Mouse (Mus musculus): ENCODE results near the gene Gnb2. TPM values are rescaled to one million over a fixed set of nuclear protein-coding genes. Genes with fewer than 3 reads are reported as not detected.

The Gnb2 gene
- polyA plus RNA-seq, 1 experiment from 2014 or later = 125 TPM

DNA sequence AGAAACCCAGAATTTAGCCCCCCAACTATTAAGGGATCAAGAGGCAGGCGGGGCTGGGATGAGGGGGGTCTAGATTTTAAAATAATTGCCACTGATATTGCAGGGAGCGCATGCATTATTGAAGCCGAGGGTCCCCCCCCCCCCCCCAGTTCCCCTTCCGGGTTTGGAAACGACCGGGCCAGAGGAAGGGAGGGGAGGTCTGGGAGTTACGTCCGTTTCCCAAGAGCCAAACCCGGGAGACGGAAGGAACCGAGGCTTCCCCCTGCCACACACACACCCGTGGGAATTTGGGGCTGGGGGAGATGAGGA, 548 bp downstream of the Gnb2 start:
- Histone ChIP-seq H3K9me3 (replicated peaks; ENCODE audit: control insufficient read depth, low read length) (no peaks in the 10 kb centered on the region), H3K36me3 (ENCODE audit: control insufficient read depth, insufficient read depth) (peaks cover 24% of the 10 kb centered on the region), H3K27ac (ENCODE audit: low read length) (peak overlapping the region; percentile 89), H3K4me2 (ENCODE audit: low read depth, low read length) (peak overlapping the region; percentile 93), H3K9ac (ENCODE audit: low read depth, low read length) (peak overlapping the region; percentile 92), H3K27me3 (ENCODE audit: control insufficient read depth, insufficient read depth, low read depth, low read length) (no peaks in the 10 kb centered on the region), H3K4me3 (ENCODE audit: low read depth, low read length) (peak overlapping the region; percentile 71), H3K4me1 (ENCODE audit: control insufficient read depth, low read depth, low read length) (peaks cover 27% of the 10 kb centered on the region)
- peak; percentile 20 for ATAC-seq (ENCODE audit: low read depth)
- WGBS (ENCODE audit: insufficient replicate concordance) = under 1% methylated on average over 12 of the region's 12 CpGs

DNA sequence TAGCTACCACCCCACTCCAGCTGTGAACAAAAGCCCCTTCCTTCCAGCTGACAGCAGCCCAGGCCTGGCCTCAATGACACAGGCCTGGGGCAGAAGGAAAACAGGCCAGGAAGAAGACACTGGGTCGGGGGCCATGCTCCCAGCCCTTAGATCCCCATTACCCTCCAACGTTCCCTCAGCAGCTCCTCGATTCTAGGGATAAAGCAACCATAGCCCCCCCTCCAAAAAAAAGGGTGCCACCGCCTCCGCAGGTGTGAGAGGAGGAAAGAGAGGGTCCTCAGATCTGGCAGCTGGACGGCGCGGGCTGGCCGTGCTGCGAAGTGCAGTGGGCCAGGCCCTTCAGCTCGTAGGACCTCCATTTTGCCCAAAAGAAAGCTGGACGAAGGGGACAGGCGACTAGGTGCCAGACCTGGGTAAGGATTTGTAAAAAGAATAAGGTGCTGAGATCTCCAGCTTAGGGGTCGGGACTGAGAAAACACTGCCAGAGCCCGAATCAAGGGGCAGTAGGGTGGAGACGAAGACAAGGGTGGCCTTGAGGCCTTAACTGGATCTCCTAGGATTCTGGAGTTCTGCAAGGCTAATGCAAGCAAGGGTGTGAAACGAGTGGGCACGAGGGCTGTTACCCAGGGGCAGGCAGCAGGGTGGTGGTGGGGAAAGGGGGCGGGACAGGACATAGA, 1.0 kb downstream of the Gnb2 start:
- H3K27ac ChIP-seq (ENCODE audit: low read length) = peak overlapping the region; percentile 89
- H3K4me1 ChIP-seq (ENCODE audit: control insufficient read depth, low read depth, low read length) = peaks cover 27% of the 10 kb centered on the region
- peak overlapping the region; percentile 93 for H3K4me2 ChIP-seq (ENCODE audit: low read depth, low read length)
- H3K9me3 ChIP-seq (replicated peaks; ENCODE audit: control insufficient read depth, low read length) = no peaks in the 10 kb centered on the region
- peaks cover 29% of the 10 kb centered on the region for H3K36me3 ChIP-seq (ENCODE audit: control insufficient read depth, insufficient read depth)
- H3K9ac ChIP-seq (ENCODE audit: low read depth, low read length) = peak overlapping the region; percentile 92
- ATAC-seq (ENCODE audit: low read depth) = no peak
- H3K4me3 ChIP-seq (ENCODE audit: low read depth, low read length) = peak overlapping the region; percentile 71
- H3K27me3 ChIP-seq (ENCODE audit: control insufficient read depth, insufficient read depth, low read depth, low read length) = no peaks in the 10 kb centered on the region
- WGBS (ENCODE audit: insufficient replicate concordance) = under 1% methylated on average over 19 of the region's 19 CpGs

GRCm38 (mm10) chr5:137531414-137532130, 1.7 kb downstream of the Gnb2 start:
- no peaks in the 10 kb centered on the region for H3K27me3 ChIP-seq (ENCODE audit: control insufficient read depth, insufficient read depth, low read depth, low read length)
- H3K4me3 ChIP-seq (ENCODE audit: low read depth, low read length) = peak overlapping the region; percentile 71
- peaks cover 28% of the 10 kb centered on the region for H3K4me1 ChIP-seq (ENCODE audit: control insufficient read depth, low read depth, low read length)
- peak; percentile 9; the same call in 1 of the 2 replicates for ATAC-seq (ENCODE audit: low read depth)
- peaks cover 31% of the 10 kb centered on the region for H3K36me3 ChIP-seq (ENCODE audit: control insufficient read depth, insufficient read depth)
- H3K27ac ChIP-seq (ENCODE audit: low read length) = peak overlapping the region; percentile 89
- no peaks in the 10 kb centered on the region for H3K9me3 ChIP-seq (replicated peaks; ENCODE audit: control insufficient read depth, low read length)
- peak overlapping the region; percentile 93 for H3K4me2 ChIP-seq (ENCODE audit: low read depth, low read length)
- peak overlapping the region; percentile 92 for H3K9ac ChIP-seq (ENCODE audit: low read depth, low read length)
- WGBS (ENCODE audit: insufficient replicate concordance) = under 1% methylated on average over 50 of the region's 51 CpGs

DNA sequence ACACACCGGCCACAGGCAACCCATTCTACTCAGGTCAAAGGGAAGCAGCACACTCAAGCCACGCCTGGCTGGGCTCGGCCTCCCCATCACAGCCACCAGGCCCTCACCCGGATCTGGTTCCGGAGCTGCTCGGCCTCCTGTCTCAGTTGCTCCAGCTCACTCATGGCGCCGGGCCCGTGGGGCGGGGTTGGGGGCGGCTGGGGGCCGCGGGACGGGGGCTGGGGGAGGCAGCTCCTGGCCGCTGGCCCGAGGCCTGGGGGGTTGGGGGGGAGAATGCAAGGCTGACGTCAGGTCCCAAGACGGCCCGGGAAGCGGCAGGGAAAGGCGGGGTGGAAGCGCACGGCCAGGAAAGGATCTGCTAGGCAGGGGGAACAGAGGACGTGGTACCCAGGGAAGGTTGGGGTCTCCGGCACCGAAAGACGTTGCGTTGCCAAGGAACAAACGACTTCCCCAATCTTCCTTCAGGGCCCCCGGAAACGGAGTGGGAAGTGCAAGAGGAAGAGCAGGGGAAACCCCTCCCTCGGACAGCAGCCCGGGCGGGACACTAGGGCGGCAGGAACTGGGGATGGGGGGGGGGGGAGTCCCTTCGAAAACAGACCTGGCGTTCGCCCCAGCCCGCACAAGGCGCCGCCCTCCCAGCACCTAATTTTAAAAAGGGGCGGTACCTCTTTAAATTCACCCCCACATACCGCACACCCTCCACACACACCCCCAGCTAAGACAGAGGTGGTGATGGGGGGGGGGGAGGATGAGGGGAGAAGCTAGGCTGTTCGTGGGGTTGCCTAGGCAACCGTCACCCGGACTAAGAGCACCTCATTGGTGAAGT, 2.5 kb downstream of the Gnb2 start:
- Histone ChIP-seq H3K27me3 (ENCODE audit: control insufficient read depth, insufficient read depth, low read depth, low read length) (no peaks in the 10 kb centered on the region), H3K9me3 (replicated peaks; ENCODE audit: control insufficient read depth, low read length) (no peaks in the 10 kb centered on the region), H3K4me2 (ENCODE audit: low read depth, low read length) (peak overlapping the region; percentile 93), H3K27ac (ENCODE audit: low read length) (peak overlapping the region; percentile 89), H3K4me3 (ENCODE audit: low read depth, low read length) (peak overlapping the region; percentile 71), H3K36me3 (ENCODE audit: control insufficient read depth, insufficient read depth) (peaks cover 31% of the 10 kb centered on the region), H3K9ac (ENCODE audit: low read depth, low read length) (peak overlapping the region; percentile 92), H3K4me1 (ENCODE audit: control insufficient read depth, low read depth, low read length) (peaks cover 35% of the 10 kb centered on the region)
- WGBS (ENCODE audit: insufficient replicate concordance) = 6% methylated on average over 46 of the region's 46 CpGs
- peak; percentile 4 for ATAC-seq (ENCODE audit: low read depth)

DNA sequence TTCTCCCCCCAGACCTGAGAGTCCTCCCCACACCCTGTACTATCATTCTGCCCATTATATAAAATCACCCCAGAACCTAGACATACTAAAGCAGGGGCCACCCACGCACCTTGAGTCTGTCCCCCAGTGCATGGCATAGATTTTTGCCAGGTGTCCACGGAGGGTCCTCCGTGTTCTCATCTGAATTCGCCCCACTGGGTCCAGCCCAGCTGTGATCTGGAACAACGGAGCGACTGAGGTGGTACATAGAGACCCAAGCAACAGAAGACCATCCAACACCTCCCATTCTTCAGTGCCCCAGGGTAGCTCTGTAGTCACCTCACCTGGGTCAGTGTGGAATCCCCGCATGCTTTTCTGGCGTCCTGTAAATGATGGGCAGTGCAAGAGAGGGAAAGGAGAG, 3.2 kb downstream of the Gnb2 start:
- peaks cover 35% of the 10 kb centered on the region for H3K4me1 ChIP-seq (ENCODE audit: control insufficient read depth, low read depth, low read length)
- H3K9me3 ChIP-seq (replicated peaks; ENCODE audit: control insufficient read depth, low read length) = no peaks in the 10 kb centered on the region
- peak overlapping the region; percentile 92; the same call in 1 of the 2 replicates for H3K9ac ChIP-seq (ENCODE audit: low read depth, low read length)
- ATAC-seq (ENCODE audit: low read depth) = no peak
- no peak overlapping the region; the same call in 1 of the 2 replicates for H3K27ac ChIP-seq (ENCODE audit: low read length)
- no peaks in the 10 kb centered on the region for H3K27me3 ChIP-seq (ENCODE audit: control insufficient read depth, insufficient read depth, low read depth, low read length)
- peaks cover 36% of the 10 kb centered on the region for H3K36me3 ChIP-seq (ENCODE audit: control insufficient read depth, insufficient read depth)
- peak overlapping the region; percentile 93 for H3K4me2 ChIP-seq (ENCODE audit: low read depth, low read length)
- whole genome bisulfite sequencing (ENCODE audit: insufficient replicate concordance) = 83% methylated on average over 8 of the region's 8 CpGs
- H3K4me3 ChIP-seq (ENCODE audit: low read depth, low read length) = peak overlapping the region; percentile 71

GRCm38 (mm10) chr5:137529221-137529995, 3.9 kb downstream of the Gnb2 start:
- Histone ChIP-seq H3K4me3 (ENCODE audit: low read depth, low read length) (no peak overlapping the region), H3K4me2 (ENCODE audit: low read depth, low read length) (no peak overlapping the region), H3K9me3 (replicated peaks; ENCODE audit: control insufficient read depth, low read length) (no peaks in the 10 kb centered on the region), H3K4me1 (ENCODE audit: control insufficient read depth, low read depth, low read length) (peaks cover 35% of the 10 kb centered on the region), H3K9ac (ENCODE audit: low read depth, low read length) (no peak overlapping the region), H3K27ac (ENCODE audit: low read length) (no peak overlapping the region), H3K27me3 (ENCODE audit: control insufficient read depth, insufficient read depth, low read depth, low read length) (no peaks in the 10 kb centered on the region), H3K36me3 (ENCODE audit: control insufficient read depth, insufficient read depth) (peaks cover 39% of the 10 kb centered on the region)
- ATAC-seq (ENCODE audit: low read depth) = no peak
- 78% methylated on average over 15 of the region's 15 CpGs for WGBS (ENCODE audit: insufficient replicate concordance)

DNA sequence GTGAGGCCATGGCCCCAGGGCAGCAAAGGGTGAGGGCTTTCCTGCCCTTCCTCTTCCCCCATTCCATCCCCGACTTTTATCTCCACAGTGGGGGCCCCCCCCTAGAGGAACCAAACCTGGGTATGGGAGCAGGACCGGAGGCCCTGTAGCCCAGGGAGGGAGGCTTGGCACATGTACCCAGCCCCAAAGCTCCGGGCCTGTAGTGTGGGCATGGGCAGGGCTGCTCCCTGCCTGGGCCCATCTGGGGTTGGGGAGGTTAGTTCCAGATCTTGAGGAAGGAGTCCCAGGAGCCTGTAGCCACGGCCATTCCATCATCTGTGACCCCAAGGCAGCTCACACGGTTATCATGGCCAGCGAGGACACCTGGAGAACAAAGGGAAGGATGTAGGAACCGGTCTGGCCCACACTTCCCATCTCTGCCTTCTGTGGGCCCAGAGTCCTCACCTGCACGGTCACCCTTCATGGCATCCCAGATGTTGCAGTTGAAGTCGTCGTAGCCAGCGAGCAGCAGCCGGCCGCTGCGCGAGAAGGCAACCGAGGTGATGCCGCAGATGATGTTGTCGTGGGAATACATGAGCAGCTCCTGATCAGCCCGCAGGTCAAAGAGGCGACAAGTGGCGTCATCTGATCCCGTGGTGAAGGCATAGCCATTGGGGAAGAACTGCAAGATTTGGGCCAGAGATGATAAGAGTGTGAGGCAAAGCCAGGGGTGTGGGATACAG, 4.9 kb downstream of the Gnb2 start:
- ATAC-seq (ENCODE audit: low read depth) = no peak
- Histone ChIP-seq H3K27me3 (ENCODE audit: control insufficient read depth, insufficient read depth, low read depth, low read length) (no peaks in the 10 kb centered on the region), H3K4me1 (ENCODE audit: control insufficient read depth, low read depth, low read length) (peaks cover 30% of the 10 kb centered on the region), H3K9ac (ENCODE audit: low read depth, low read length) (no peak overlapping the region), H3K4me2 (ENCODE audit: low read depth, low read length) (no peak overlapping the region), H3K9me3 (replicated peaks; ENCODE audit: control insufficient read depth, low read length) (no peaks in the 10 kb centered on the region), H3K27ac (ENCODE audit: low read length) (no peak overlapping the region), H3K36me3 (ENCODE audit: control insufficient read depth, insufficient read depth) (peaks cover 48% of the 10 kb centered on the region), H3K4me3 (ENCODE audit: low read depth, low read length) (no peak overlapping the region)
- 76% methylated on average over 22 of the region's 22 CpGs for WGBS (ENCODE audit: insufficient replicate concordance)

DNA sequence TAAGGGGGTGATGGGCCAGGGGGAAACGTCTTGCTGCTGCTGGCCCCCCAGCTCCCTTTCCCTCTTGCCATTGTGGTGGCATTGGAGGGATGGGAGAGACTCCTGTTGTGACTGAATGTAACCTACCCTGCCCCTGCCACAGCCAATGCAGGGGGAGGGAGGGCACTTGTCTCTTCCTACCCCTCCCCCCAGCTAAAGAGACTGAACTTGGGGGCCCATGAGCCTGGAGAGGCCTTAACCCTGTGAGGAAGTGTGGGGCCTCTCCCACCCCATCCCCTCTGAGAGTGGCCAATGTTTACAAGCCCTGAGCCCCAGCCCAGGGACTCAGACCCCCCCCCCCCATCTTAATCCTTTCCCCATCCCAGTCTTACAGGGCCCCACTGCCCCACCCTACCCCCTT, 5.9 kb downstream of the Gnb2 start:
- Histone ChIP-seq H3K36me3 (ENCODE audit: control insufficient read depth, insufficient read depth) (peaks cover 58% of the 10 kb centered on the region), H3K4me1 (ENCODE audit: control insufficient read depth, low read depth, low read length) (peaks cover 30% of the 10 kb centered on the region), H3K4me2 (ENCODE audit: low read depth, low read length) (no peak overlapping the region), H3K9me3 (replicated peaks; ENCODE audit: control insufficient read depth, low read length) (no peaks in the 10 kb centered on the region), H3K27ac (ENCODE audit: low read length) (no peak overlapping the region), H3K9ac (ENCODE audit: low read depth, low read length) (no peak overlapping the region), H3K4me3 (ENCODE audit: low read depth, low read length) (no peak overlapping the region), H3K27me3 (ENCODE audit: control insufficient read depth, insufficient read depth, low read depth, low read length) (no peaks in the 10 kb centered on the region)
- WGBS (ENCODE audit: insufficient replicate concordance) = 54% methylated on average over 1 of the region's 1 CpGs
- ATAC-seq (ENCODE audit: low read depth) = no peak
